Mouse (Mus musculus) bone marrow, adult 2 months (tissue): ENCODE measurements around the gene Pskh1. TPM values are rescaled to one million over a fixed set of nuclear protein-coding genes. Genes with fewer than 3 reads are reported as not detected.
A peak's percentile ranks its signal among the peaks of the same experiment; 100 is the strongest.

Source experiments
- H3K27ac ChIP-seq: fragments of 200-500 bp; 2 replicates; pipeline ENCODE4 v1.5.1; 2012; ENCODE audit warnings: low read depth, mild to moderate bottlenecking, control low read depth, inconsistent platforms, low read length; ENCODE audit not compliant: control insufficient read depth, poor library complexity, insufficient read depth
- H3K4me1 ChIP-seq: fragments of 200-500 bp; 2 replicates; pipeline ENCODE4 v1.6.1; 2011; ENCODE audit warnings: low read length; ENCODE audit not compliant: control insufficient read depth, insufficient read depth
- H3K4me3 ChIP-seq: fragments of 200-500 bp; replicated peaks from 2 replicates; pipeline ENCODE3; 2011; ENCODE audit warnings: mild to moderate bottlenecking, low read depth, low read length, control low read depth; ENCODE audit not compliant: control insufficient read depth
- CTCF ChIP-seq: fragments of 200-500 bp; IDR thresholded peaks from 2 replicates; pipeline ENCODE4 v1.5.1; 2011; ENCODE audit warnings: low read length, control low read depth; ENCODE audit not compliant: control insufficient read depth, insufficient read depth
- POLR2A ChIP-seq: fragments of 200-500 bp; IDR thresholded peaks from 2 replicates; pipeline ENCODE4 v1.6.1; 2011; ENCODE audit warnings: low read depth, mild to moderate bottlenecking, control low read depth, low read length, borderline replicate concordance; ENCODE audit not compliant: control insufficient read depth
- WGBS: fragments of 180-500 bp; shearing (Covaris S2); methylation state at CpG from one replicate; pipeline ENCODE4 v1.1.7; 2018; 5-methylcytosine and 5-hydroxymethylcytosine counted together
- polyA plus RNA-seq: library from polyadenylated mRNA; stranded (reverse); fragments of >200 nt; gene quantifications from 2 replicates; pipeline ENCODE4 v1.2.4, GENCODE M21; 2011; ENCODE audit warnings: low replicate concordance; ENCODE audit not compliant: missing spikeins, insufficient read depth, insufficient read length

Pskh1 gene
- polyA plus RNA-seq, 1 experiment, result 2.9 TPM

DNA sequence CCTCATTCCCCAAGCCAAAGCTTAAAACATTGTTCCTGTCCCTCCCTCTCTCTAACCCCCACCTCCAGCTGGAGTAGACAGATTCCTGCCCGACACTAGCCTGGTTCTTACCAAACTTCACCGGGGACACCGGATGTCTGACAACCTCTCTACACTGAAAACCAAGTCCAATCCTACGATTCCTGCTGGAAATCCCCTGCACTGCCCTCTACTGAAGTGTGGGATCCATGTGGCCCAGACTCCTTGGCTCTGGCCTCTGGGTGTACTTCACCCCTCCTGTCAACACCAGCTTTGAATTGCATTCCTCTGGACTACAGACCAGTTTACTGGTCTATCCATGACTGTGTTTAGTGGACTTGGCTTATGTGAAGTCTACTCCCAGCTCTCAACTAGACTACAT, 56.3 kb downstream of the Pskh1 start:
- 91% methylated on average over 4 of the region's 4 CpGs for WGBS
- Histone ChIP-seq H3K27ac (no peak overlapping the region), H3K4me1 (no peaks in the 10 kb centered on the region), H3K4me3 (no peak overlapping the region)
- TF ChIP-seq POLR2A, result no peak
- no peak for TF ChIP-seq CTCF

GRCm38 (mm10) chr8:105957813-105958212, 57.6 kb downstream of the Pskh1 start:
- 64% methylated on average over 3 of the region's 4 CpGs for WGBS
- Histone ChIP-seq H3K27ac (no peak overlapping the region), H3K4me1 (no peaks in the 10 kb centered on the region), H3K4me3 (no peak overlapping the region)
- TF ChIP-seq CTCF (no peak), POLR2A (no peak)

GRCm38 (mm10) chr8:105959350-105959749, 59.1 kb downstream of the Pskh1 start:
- TF ChIP-seq CTCF (no peak), POLR2A (no peak)
- no peak overlapping the region for H3K4me3 ChIP-seq
- no peak overlapping the region for H3K27ac ChIP-seq
- WGBS, result 88% methylated on average over 7 of the region's 7 CpGs
- H3K4me1 ChIP-seq, result no peaks in the 10 kb centered on the region

DNA sequence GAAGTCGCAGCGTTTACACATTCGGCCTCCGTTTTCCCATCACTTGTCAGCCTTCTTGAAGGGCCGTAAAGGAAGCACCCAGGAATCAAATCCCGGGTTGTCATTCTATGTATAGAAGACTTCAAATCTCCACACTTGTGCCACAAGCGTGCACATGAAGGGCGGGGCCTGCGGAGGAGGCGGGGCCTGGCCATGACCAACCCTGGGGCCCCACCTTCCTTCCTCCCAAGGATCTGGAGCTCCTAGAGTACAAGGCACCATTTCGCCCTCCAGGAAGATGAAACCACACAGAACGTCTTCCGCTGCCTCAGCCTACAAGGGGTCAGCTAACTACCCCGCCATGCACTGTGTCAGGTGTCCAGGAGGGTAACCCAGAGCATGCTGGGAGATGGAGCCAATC, 60.9 kb downstream of the Pskh1 start:
- Histone ChIP-seq H3K4me3 (no peak overlapping the region), H3K4me1 (peaks cover 2% of the 10 kb centered on the region; the same call in 1 of the 2 replicates), H3K27ac (no peak overlapping the region)
- 71% methylated on average over 14 of the region's 14 CpGs for WGBS
- no peak for TF ChIP-seq POLR2A
- TF ChIP-seq CTCF, result no peak

DNA sequence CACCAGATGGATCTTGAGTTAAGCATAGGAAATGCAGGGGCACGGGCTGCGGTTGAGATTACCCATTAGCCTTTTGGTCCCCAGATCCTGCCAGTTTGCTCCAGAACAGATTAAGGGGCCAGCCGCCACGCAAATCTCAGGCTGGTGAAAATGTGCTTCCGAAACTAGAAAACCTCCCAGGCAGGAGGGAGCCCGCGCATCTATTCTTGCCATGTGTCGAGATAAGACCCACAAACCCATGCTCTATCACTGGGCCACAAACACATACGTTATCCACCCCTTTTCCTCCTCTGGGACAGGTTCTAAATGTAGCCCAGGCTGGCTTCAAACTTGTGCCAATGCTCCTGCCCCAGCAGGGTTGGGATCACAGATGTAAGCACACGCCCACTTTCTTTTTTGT, 61.3 kb downstream of the Pskh1 start:
- WGBS, result 55% methylated on average over 10 of the region's 10 CpGs
- TF ChIP-seq POLR2A, result no peak
- TF ChIP-seq CTCF, result no peak
- Histone ChIP-seq H3K4me3 (no peak overlapping the region), H3K27ac (no peak overlapping the region), H3K4me1 (peaks cover 2% of the 10 kb centered on the region; the same call in 1 of the 2 replicates)

GRCm38 (mm10) chr8:105964506-105965265, 64.4 kb downstream of the Pskh1 start:
- H3K4me3 ChIP-seq, result peak overlapping the region; percentile 78
- H3K27ac ChIP-seq, result no peak overlapping the region
- H3K4me1 ChIP-seq, result peaks cover 2% of the 10 kb centered on the region; the same call in 1 of the 2 replicates
- TF ChIP-seq POLR2A (no peak), CTCF (no peak; the same call in 1 of the 2 replicates)
- 72% methylated on average over 12 of the region's 12 CpGs for WGBS

GRCm38 (mm10) chr8:105965266-105965904, 65.1 kb downstream of the Pskh1 start:
- peaks cover 2% of the 10 kb centered on the region; the same call in 1 of the 2 replicates for H3K4me1 ChIP-seq
- 3% methylated on average over 40 of the region's 40 CpGs for WGBS
- H3K27ac ChIP-seq, result peak overlapping the region; percentile 61; the same call in 1 of the 2 replicates
- TF ChIP-seq CTCF (no peak), POLR2A (no peak)
- H3K4me3 ChIP-seq, result peak overlapping the region; percentile 78

DNA sequence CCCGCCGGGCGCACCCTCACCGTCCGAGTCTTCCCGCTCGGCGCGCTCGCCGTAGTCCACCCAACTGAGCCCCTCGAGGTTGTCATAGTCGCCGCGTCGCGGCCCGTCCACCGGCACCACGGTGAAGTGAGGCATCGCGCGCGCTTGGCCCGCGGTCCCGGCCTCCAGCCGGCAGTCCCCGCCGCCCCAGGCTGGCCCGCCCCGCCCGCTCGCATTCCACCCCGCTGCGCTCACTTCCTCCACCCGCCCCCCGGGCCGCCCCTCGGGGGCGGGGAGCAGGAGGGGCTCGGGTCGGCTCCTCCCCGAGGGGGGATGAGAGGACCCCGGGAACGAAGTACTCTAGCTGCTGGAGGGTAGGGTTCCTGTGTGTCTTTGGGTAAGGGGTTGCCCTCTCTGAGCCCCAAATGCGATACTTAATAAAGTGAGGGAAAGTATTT, 65.7 kb downstream of the Pskh1 start, which contains the start of gene Slc12a4:
TSS of gene Slc12a4 (minus strand) at position 193 of the 437 bp plus-strand sequence.
- H3K27ac ChIP-seq, result peak within 1 kb of the TSS; percentile 70
- under 1% methylated on average over 47 of the region's 47 CpGs for WGBS
- H3K4me1 ChIP-seq, result peaks cover 2% of the 10 kb centered on the region; the same call in 1 of the 2 replicates
- peak within 1 kb of the TSS; percentile 78 for H3K4me3 ChIP-seq
- peak; percentile 53; the same call in 1 of the 2 replicates for TF ChIP-seq POLR2A
- no peak for TF ChIP-seq CTCF
